Mouse (Mus musculus): ENCODE results near the gene Ap3m1.

DNA sequence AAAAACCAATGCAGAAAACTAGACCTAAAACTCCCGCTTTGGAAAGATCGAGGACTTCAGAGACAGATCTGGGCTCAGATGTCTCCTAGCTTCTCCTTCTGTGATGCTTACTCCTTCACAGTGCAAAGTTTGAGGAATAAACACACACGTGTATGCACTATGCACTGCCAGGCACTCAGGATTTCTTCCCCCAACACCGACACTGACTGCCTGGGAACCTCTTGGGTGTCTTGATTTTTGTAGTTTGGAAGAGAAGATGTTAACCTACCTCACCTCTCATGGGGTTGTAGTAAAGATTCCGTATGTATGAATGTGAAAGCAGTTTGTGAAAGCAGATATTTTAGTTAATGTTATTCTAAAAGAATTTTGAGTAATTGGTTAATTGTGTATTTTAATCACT is 34.4 kb downstream of the Ap3m1 start:
- TF ChIP-seq CTCF (IDR thresholded peaks at IDR 0.05; ENCODE audit: insufficient read depth, low read length) (no peak), POLR2A (IDR thresholded peaks at IDR 0.05; ENCODE audit: borderline replicate concordance, extremely low read depth, low read depth, low read length) (no peak)
